Mouse (Mus musculus) B cell, adult 2 months (primary cell): Measurements from ENCODE around the gene Cby3.
A peak's percentile ranks its signal among the peaks of the same experiment; 100 is the strongest.
"Not testable (repeated sequence)": the region's sequence is repeated elsewhere in the genome, so short reads cannot be mapped to it uniquely, and the experiment has no call there.

Experiments
- DNase-seq, 2 experiments: peaks; one replicate each; pipeline ENCODE4 v3.0.0; 2022

The Cby3 gene

DNA sequence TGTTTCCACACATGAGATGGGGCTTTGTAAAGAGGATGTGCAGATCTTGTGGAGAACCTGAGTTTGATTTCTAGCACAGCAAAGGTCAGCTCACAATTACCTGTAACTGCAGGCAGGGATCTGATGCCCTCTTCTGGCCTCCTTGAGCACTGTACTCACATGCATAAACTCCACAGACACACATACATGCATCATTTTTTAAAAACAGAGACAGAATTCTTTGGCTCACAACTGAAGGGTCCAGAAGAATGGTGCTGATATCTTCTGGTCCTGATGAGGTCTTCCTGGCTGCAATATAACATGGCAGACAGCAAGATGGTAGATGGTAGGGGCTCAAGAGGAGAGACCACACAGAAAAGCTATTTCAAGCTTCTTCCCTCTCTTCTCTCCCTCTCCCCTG, at the start of gene Cby3:
Gene Cby3 (plus strand): TSS at position 301 of the 400 bp plus-strand sequence.
- DNase-seq = no peak

DNA sequence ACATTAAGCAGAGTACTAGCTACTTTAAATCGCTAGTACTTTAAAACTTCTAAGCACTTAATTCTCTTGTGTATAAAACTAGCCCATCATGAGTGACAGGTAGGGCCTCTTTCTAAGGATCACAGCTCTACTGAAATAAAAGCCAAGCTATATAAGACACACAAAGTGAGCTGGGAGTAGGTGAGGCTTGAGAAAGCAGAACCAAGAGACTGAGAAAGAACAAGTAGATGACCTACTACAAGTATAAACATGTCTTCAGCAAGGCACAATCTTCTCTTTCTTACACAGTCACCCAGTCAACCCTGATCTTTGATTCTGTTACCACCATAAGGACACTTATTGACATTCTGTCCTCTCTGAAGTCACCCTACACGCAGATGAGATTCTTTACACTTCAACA, 41.5 kb upstream of the Cby3 start:
- no peak for DNase-seq

DNA sequence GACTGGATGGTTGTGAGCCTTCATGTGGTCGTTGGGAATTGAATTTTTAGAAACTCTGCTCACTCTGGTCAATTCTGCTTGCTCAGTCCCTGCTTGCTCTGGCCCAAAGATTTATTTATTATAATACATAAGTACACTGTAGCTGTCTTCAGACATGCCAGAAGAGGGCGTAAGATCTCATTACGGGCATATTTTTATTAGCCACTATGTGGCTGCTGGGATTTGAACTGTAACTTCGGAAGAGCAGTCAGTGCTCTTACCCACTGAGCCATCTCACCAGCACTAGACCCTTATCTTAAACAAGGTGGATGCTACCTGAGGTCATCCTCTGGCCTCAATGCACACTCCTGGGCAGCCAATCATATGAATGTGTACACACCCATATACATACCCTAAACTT, 34.9 kb upstream of the Cby3 start:
- peak; percentile 14 to 26 for DNase-seq

DNA sequence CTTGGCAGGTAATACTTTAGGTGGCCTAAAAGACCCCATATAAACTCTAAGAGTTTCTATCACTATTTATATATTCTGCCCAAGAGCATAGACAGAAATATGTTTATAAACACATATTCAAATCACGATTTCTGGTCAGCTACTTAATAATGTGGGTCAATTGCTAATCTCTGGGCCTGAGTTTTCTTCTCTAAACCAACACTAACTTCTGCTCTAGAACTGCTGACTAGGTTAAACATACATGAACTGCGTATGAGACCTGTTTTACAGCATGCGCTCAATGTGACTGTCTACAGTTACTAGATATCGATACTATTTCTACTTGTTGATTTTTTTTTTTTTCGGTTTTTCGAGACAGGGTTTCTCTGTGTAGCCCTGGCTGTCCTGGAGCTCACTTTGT, 33.0 kb upstream of the Cby3 start:
- no peak for DNase-seq

DNA sequence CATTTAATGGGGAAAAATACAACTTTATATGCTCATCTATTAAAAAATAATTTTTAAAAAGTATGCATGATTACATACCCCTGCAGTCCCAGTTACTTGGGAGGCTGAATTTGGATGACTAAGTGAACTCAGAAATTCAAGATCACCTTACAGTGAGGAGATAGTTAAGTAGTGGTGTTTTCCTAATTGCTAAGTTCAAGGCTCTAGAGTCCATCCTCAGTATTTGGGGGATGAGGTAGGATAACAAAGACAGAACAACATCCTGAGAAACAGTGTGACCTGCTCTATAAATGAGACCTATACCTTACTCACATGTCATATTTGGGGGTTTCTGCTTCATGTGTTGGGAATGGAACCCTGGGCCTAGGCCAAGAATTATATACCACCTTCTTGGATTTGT, 31.9 kb upstream of the Cby3 start:
- no peak for DNase-seq

DNA sequence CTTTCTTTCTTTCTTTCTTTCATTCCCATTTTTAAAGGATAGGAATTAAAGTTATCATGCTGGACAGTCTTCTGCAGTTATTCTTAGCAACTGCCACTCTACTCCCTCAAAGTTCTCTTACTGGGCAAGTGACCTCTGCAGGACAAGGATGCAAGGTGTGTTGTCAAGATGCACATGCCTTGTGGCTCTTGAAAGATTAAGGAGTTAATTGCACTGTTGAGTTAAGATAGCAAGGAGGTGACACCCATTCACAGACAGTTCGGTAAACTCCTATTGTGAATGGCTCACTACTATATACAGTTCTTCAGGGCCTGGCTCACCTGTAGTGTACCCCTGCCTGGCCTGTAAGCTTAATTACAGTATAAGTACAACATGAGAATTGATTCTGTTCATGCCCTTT, 30.4 kb upstream of the Cby3 start:
- DNase-seq = peak; percentile 1

DNA sequence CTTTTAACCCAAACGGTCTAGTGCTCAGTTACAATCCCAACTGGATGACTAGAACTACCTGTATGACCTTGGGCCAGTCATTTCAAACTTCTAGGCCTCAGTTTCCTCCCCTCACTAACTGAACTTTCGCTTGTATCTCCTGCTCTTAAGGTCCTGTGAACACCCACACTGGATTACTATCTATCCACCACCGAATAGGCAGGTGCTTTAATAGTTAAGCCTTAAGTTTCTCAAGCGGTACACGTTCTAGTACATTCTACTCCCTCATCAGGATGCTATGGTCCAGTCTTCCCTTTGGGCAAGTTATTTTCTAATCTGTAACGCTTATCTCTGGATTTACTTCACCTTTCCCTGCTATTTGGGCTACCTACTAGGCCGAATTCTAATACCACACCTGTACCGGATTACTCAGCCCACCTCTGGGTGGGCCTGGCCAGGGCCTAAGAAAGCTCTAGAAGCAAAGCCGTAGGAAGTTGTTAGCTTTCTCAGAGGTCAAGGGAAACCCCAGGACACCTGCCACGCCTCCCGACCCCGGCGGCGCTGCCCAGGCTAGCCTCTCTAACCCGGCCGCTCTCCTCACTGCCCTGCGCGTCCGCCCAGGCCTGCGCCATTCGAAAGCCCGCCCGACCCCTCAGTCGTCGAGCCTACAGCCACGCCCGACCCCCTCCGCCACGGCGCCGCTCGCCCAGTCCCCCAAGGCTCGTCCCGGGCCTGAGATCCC, 29.4 kb upstream of the Cby3 start:
- DNase-seq = no peak

DNA sequence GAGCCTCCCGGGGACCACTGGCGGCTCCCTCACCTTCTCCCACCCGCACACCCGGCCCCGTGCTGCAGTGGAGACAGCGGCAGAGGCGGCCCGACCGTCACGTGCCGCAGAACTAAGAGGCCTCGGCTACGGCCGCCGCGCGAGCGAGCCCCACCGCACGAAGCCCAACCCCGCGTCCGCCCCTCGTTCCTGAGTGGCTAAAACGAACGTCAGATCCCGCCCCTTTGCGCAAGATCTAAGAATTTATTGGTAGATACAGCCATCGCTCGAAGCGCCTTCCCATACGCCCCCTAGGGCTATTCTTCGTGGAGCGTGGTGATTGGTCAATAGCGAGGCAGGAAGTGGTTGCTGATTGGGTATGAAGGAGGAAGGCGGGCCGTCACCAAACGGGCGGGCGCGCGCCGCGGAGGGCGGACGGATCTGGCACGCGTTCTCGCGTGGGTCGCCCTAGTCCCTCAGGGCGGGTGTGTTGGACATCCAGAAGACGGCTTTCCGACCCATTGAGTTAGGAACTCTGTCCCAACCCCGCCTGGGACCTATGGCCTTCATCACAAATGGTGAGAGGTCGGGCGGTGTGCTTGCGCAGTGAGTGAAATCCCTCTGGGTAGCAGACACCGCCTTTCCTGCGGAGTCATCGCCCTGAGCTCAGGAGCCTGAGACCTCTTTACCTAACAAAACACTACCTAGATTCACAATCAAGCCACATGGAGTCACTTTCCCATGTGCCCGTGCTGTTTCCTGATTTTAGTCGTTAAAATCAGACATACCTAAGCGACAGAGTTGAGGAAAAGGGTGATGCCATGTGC, 28.6 kb upstream of the Cby3 start, which contains the start of gene Canx:
Gene Canx (minus strand): TSS at position 178 of the 806 bp plus-strand sequence.
- DNase-seq = peak; percentile 97 to 98

DNA sequence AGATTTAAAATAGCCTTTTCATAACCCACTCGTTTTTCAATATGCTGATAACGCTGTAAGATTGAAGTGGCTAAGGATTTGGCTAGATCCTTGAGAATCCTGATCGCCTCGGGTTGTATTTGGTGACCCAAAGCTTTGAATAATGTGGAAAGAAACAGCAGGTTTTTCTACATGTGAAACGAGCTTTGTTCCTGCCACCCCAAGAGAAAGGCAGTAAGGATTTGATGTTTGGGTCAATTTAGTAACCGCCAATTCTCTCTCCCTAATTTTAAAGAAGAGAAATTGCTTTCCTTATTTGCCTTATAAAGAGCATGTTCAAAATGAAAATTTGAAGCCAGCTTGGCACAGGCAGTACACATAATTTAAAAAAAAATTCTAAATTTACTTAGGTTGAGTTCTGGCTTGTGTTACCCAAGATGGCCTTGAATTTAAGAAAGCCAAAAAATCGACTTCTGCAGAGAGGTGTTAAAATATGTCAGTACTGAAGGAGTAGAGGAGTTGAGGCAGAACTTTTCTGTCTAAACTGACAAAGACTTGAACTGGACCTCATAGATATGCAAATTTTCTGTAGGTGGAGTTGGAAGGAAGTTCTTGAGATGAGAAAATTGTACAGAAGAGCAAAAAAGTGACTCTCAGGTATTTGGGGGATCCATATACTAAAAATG, 27.8 kb upstream of the Cby3 start:
- no peak for DNase-seq

DNA sequence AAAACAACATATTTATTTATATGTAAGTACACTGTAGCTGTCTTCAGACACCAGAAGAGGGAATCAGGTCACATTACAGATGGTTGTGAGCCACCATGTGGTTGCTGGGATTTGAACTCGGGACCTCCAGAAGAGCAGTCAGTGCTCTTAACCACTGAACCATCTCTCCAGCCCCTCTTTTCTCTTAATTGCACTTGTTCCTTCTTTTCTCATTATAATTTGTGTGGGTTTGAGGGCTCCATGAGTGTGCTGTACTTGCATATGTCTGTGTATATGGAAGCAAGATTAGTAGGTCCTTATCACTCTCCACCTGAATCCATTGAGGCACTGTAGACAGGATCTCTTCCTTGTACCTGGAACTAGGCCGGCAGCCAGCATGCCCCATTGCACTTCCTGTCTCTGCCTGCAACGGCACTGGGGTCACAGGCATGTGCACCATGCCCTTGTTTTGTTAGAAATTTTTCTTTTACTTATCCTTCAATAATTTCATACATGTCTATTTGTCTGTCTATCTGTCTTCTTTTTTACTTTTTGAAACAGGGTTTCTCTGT, 26.1 kb upstream of the Cby3 start:
- peak in 1 of 2 experiments; percentile 6 for DNase-seq

DNA sequence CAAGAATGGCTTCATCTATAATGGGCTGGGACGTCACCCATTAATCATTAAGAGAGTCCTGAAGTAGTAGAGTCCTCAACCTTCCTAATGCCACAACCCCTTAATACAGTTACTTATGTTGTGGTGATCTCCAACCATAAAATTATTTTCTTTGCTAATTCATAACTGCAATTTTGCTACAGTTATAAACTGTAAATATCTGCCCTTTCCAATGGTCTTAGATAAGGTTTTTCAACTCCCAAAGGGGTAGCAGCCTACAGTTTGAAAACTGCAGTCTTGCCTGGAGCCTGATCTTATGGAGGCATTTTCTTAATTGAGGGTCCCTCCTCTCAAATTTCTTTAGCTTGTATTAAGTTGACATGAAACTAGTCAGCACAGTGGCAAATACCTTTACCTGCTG, 24.9 kb upstream of the Cby3 start:
- no peak for DNase-seq

DNA sequence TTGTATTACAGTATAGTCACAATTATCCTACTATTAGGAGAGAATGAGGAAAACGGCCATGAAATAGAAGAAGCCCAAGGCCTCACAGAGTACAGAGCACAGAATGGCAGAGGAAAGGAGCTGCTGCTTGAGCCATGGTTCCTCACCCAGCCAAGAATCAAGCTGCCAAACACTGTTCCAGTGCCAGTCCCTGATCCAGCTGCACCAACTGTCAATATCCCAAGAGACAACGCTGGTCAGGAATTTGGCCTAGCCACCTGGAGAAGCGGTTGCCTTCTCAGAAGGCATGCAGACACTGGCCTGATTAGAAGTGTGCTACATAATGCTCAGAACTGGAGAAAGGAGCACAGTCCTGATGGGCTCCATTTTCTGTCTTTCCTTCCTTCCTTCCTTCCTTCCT, 21.1 kb upstream of the Cby3 start:
- DNase-seq = no peak

DNA sequence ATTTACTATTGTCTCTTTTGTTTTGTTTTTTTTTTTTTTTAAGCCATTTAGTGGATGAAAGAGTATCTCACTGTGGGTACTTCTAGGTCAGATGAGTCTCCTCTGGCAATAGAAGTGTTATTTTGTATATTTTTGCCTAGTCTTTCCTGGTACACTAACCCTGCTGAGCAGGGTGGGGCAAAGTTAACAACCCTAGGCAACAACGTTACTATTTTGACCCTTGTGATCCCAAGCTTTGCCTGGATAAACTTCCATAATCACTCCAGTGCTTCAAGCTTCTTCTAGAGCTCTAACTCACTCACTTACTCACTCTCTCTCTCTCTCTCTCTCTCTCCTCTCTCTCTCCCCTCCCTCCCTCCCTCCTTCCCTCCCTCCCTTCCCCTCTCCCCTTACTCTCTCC, 18.1 kb upstream of the Cby3 start:
- DNase-seq = no peak

DNA sequence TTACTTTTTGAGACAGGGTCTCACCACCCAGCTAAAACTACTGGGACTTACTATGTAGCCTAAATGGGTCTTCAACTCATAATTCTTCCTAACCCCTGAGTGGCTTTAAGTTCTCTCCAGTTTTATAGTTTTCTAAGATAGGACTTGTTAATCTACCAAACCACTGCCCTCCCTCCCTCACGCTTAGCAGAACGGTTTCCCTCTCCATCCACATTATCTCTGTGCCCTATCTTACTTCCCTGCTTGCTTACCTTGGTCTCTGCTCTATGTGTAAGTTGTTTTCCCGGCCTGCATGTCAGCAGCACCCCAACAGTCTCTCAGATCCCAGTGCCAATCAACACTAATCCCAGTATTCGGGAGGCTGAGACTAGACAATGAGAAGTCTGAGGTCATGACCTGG, 17.4 kb upstream of the Cby3 start:
- no peak for DNase-seq

DNA sequence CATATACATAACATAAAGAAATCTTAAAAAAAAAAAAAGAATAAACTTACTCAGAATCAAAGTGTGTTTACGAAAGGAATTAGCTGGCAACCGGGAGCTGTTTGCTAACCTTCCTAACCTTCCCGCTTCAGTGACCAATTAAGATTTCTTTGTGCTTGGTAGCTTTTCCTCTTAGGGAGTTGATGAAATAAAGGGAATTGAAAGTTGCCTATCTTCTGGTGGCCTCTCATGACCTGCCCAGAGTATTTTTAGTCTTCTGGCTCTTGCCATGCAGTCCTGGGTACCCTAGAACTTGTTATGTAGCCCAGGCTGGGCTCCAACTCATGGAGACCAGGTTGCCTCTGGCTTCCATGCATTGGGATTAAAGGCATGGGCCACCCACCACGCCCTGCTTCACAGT, 8.8 kb upstream of the Cby3 start:
- DNase-seq = no peak

DNA sequence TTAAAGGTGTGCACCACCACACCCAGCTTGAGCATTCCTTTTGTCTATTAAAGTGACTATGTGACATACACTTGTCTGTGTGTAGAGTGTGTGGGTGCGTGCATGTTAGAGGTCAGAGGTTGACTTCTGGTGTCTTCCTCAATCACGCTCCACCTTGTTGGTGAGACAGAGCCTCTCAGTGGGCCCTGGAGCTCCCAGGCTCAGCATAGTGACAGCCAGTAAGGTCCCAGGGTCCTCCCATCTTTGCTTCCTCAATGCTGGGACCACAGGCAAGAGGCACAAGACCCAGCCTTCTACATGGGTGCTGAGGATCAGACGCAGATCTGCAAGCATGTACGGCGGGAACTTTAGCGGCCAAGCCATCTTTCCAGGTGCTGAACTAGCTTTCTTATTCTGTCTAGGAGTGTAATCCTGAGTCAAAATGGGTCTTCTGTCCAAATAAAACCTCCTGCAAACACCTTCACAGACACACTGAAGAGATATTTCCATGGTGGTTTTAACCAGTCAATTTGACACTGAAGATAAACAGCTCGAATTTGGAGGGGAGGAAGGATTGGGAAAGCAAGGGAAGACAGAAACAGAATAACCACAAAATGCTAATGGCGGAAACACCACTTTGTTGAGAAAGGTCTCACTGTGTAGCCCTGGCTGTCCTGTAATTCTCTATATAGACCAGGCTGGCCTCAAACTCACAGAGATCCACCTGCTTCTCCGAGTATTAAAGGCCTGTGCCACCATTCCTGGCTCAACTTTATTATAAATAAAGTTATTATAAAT, 7.8 kb upstream of the Cby3 start:
- no peak for DNase-seq

DNA sequence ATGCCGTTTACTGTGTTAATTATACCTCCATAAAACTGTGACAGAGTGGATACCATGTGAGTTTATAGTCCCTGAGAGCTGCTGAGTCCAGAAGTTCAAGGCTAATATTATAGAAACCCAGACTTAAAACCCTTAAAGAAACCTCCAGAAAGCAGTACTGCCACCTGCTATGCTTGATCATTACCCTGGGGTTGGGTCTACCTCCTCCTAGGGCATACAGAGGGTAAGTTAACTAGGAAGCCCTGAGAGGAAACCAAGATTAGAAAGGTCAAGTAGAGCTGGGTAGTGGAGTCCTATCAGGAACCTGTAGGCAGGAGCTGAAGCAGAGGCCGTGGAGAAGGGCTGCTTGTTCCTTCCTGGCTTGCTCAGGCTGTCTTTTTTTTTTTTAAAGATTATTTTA, 2.1 kb upstream of the Cby3 start:
- no peak for DNase-seq

DNA sequence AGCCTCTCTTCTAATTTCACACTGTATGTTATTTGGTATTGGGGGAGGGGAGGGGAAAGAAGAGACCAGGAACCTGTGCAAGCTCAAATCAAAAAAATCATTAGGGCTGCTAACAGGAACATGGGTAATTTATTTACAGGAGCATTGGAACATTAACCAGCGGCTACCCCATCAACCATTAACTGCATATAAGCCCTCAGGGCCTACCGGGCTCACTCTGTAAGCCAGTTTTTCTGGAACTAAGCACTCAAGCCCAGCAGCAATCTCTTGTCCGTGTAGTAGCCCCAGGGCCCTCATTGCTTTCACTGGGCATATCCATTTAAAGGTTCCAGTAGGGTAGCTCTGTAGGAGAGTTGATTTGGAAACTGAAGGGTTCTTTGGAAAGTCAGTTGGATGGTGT, 589 bp downstream of the Cby3 start:
- DNase-seq = no peak

DNA sequence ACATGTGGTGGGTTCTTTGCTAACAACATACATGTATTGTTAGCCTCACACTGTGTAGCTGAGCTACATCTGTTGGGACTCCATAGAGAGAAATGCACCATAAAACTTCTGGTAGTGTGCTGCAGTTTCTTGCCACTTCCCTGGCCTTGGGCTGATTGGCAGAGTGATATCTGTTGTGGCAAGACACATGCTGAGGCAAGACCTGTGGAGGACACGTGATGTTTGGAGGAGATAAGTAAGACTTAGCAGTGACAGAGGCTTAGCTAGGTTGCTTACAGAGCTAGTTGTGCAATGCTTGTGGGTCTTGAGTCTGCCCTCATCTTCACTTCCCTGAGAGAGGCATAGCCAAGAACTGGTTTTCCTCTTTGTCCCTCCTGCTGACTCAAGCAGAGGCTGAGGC, 1.1 kb downstream of the Cby3 start:
- DNase-seq = no peak

DNA sequence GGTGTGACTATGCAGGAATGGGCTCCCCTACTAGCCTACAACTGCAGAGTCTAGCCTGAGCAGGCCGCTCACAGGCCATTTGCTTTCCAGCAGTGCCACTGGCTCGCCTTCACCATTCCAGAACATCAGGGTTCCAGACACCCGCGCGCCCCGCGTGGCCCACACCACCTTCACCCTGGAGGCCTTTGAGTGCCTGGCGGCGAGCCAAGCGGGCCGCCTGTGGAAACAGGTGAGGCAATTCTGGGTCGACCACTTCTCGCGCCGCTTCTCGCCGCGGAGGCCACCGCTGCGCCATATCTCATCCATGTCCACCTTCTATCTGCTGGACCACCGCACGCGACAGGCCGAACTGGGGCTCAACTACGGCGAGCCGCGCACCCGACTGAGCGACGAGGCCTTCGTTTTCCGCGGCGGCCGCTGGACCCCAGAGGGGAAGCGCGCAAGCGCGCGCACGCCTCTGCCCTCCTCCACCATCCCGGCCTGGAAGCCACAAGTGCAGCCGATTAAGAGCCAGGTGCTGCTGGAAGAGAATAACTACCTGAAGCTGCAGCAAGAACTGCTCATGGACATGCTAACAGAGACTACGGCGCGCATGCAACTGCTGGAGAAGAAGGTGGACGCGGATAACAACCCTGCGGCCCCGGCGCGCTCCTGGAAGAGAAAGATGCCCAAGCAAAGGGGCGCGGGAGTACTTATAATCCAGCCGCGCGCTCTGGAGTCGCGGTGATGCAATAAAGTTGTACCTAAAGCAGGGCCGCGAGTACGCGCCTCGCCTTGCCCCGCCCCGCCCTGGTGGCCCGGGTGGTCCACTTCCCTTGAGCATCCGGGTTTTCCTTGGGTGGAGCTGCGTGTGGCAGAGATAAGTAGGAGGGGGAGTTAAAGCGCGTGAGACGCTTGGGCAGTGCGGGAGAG, 4.9 kb downstream of the Cby3 start:
- DNase-seq = peak; percentile 19 to 36

DNA sequence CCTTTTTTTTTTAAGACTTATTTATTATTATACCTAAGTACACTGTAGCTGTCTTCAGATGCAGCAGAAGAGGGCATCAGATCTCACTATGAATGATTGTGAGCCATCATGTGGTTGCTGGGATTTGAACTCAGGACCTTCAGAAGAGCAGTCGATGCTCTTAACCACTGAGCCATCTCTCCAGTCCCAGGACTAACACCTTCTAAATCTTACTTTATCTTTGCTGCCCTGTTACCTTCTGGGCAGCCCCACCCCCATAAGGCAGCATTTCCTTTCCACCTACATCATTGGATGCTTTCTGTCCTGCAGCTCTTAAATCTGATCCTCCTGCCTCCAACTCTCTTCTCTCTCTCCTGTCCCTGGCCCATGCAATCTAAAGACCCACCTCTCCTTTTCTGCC, 7.0 kb downstream of the Cby3 start:
- not testable (repeated sequence) for DNase-seq

DNA sequence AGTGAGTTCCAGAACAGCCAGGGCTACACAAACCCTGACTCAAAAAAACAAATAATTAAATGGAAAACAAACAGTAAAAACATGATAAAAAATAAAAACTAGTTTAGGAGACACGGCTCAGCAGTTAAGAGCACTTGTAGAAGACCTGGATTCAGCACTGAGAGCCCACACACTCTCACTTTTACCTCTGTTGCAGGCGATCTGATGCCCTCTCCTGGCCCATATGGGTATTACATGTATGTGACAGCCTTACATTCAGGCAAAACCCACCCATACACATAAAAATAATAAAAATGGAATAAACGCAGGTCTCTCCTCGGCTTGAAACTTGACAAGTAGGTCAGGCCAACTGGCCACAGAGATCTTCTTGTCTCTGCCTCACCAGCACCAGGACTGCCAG, 10.3 kb downstream of the Cby3 start:
- peak; percentile 87 to 89 for DNase-seq
